Mouse (Mus musculus) cortical plate, adult 2 months (tissue): ENCODE data around the gene Ndufb10.

Experiments
- CTCF ChIP-seq: fragments of 200-500 bp; IDR thresholded peaks from 2 replicates; pipeline ENCODE4 v1.5.1; 2011; ENCODE audit warnings: mild to moderate bottlenecking, control low read depth, low read length; ENCODE audit not compliant: insufficient read depth; ENCODE audit errors: extremely low read depth
- POLR2A ChIP-seq: fragments of 200-500 bp; IDR thresholded peaks from 2 replicates; pipeline ENCODE4 v1.6.1; 2011; ENCODE audit warnings: mild to moderate bottlenecking, low read length, control low read depth; ENCODE audit not compliant: insufficient read depth; ENCODE audit errors: extremely low read depth

DNA sequence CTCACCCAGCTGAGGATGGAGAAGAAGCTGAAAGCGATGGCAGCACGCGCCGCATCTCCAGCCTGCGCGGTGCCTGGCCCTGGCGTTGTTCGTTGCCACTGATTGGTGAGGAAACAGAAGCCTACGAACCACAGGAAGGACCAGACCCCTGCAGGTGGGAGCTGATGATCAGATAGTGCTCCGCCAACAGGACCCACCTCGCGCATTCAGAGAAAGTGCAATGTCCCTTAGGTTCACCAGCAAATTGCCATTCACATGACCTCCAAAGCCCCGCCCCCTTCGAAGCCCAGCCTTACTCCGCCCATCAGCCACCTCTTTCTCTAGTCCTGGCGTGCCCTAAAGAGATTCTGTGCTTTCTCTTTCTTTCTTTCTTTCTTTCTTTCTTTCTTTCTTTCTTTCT lies 37.8 kb downstream of the Ndufb10 start:
- no peak for TF ChIP-seq POLR2A
- TF ChIP-seq CTCF = no peak
